ENCODE assay signal across 9 mouse cellular contexts in genomic region chr19:10435908-10436307, GRCm38 (mm10). TPM values are rescaled to one million over a fixed set of nuclear protein-coding genes. Genes with fewer than 3 reads are reported as not detected.
A peak's percentile ranks its signal among the peaks of the same experiment; 100 is the strongest.
DNase-seq lines count a peak whose midpoint lies in the region; ATAC-seq and TF ChIP-seq lines count a peak whose summit lies in the region.
"Had no signal": no experiment of that assay in that cellular context is flagged by ENCODE, and none has a peak within 500 bp of the region (broad histone marks: within the 10 kb centered on the region; RNA-seq: fewer than 3 reads in every experiment).

No protein-coding gene starts in this region.

- peaks cover 2% of the 10 kb centered on the region; the same call in 1 of the 2 replicates for H3K4me1 ChIP-seq in heart, adult 2 months (ENCODE audit: control insufficient read depth, insufficient read depth, low read length)
- peaks cover 45% of the 10 kb centered on the region for H3K4me1 ChIP-seq in heart, embryonic 10.5 days
- peaks cover 15% of the 10 kb centered on the region for H3K4me1 ChIP-seq in forebrain, embryonic 13.5 days
- peaks cover 3% of the 10 kb centered on the region; the same call in 1 of the 2 replicates for H3K4me1 ChIP-seq in hindbrain, embryonic 13.5 days (replicated peaks)
- peaks cover 11% of the 10 kb centered on the region for H3K4me1 ChIP-seq in midbrain, embryonic 13.5 days (replicated peaks)
- H3K4me1 ChIP-seq: limb, embryonic 15.5 days had no signal

- no peak overlapping the region for H3K27ac ChIP-seq in heart, adult 2 months
- H3K27ac ChIP-seq in heart, embryonic 10.5 days = no peak overlapping the region
- H3K27ac ChIP-seq in forebrain, embryonic 13.5 days = no peak overlapping the region
- no peak overlapping the region for H3K27ac ChIP-seq in hindbrain, embryonic 13.5 days
- H3K27ac ChIP-seq in midbrain, embryonic 13.5 days = no peak overlapping the region
- H3K27ac ChIP-seq: limb, embryonic 15.5 days had no signal

- 27% methylated on average over 3 of the region's 3 CpGs for WGBS in heart, adult 2 months
- WGBS in heart, embryonic 10.5 days = 30% methylated on average over 3 of the region's 3 CpGs
- 35% methylated on average over 3 of the region's 3 CpGs for WGBS in forebrain, embryonic 13.5 days
- 44% methylated on average over 3 of the region's 3 CpGs for WGBS in hindbrain, embryonic 13.5 days
- 31% methylated on average over 3 of the region's 3 CpGs for WGBS in midbrain, embryonic 13.5 days

- no peak overlapping the region for H3K4me3 ChIP-seq in heart, adult 2 months
- no peak overlapping the region for H3K4me3 ChIP-seq in heart, embryonic 10.5 days
- no peak overlapping the region for H3K4me3 ChIP-seq in forebrain, embryonic 13.5 days
- H3K4me3 ChIP-seq in hindbrain, embryonic 13.5 days = no peak overlapping the region
- no peak overlapping the region for H3K4me3 ChIP-seq in midbrain, embryonic 13.5 days (replicated peaks)
- H3K4me3 ChIP-seq: limb, embryonic 15.5 days had no signal

- H3K79me2 ChIP-seq in heart, adult 2 months (replicated peaks; ENCODE audit: control insufficient read depth, insufficient read depth, low read length) = no peaks in the 10 kb centered on the region

- DNase-seq in heart, adult 2 months = peak; percentile 61 to 63
- no peak for DNase-seq in heart, embryonic 10.5 days (ENCODE audit: low spot score)
- peak; percentile 55 for DNase-seq in c-Kit-positive CD71-positive TER-119-negative erythroid progenitor cells, embryonic 14.5 days (ENCODE audit: low read depth)
- peak; percentile 59 to 67 for DNase-seq in left cerebral cortex, postnatal 10 days (ENCODE audit: extremely low spot score in 1 of 2, low spot score in 2 of 2)
- peak; percentile 32 to 65 for DNase-seq in spleen, postnatal 10 days (ENCODE audit: low spot score in 2 of 2)

- no peaks in the 10 kb centered on the region for H3K36me3 ChIP-seq in heart, adult 2 months (ENCODE audit: control insufficient read depth, insufficient read depth, low read length)
- H3K36me3 ChIP-seq in heart, embryonic 10.5 days = no peaks in the 10 kb centered on the region
- H3K36me3 ChIP-seq in forebrain, embryonic 13.5 days (ENCODE audit: poor library complexity, severe bottlenecking) = peaks cover 15% of the 10 kb centered on the region
- H3K36me3 ChIP-seq in hindbrain, embryonic 13.5 days = peaks cover 14% of the 10 kb centered on the region
- peaks cover 12% of the 10 kb centered on the region for H3K36me3 ChIP-seq in midbrain, embryonic 13.5 days
- H3K36me3 ChIP-seq: limb, embryonic 15.5 days had no signal

- intact Hi-C loops in heart, adult 2 months (cut with DNase I) = loop anchor here (1.0 to 5.0 kb wide), 2 partner anchors 103 to 179 kb away; no protein-coding TSS in a partner anchor
- intact Hi-C loops in left cerebral cortex, postnatal 10 days (cut with DNase I) = no loop called here

- no peak overlapping the region for H3K4me2 ChIP-seq in forebrain, embryonic 13.5 days
- no peak overlapping the region for H3K4me2 ChIP-seq in hindbrain, embryonic 13.5 days
- H3K4me2 ChIP-seq in midbrain, embryonic 13.5 days (replicated peaks) = no peak overlapping the region
- H3K4me2 ChIP-seq: limb, embryonic 15.5 days had no signal

- TF ChIP-seq CTCF in heart, adult 2 months (IDR thresholded peaks at IDR 0.05) = peak; percentile 90

- TF ChIP-seq EP300 in heart, adult 2 months (IDR thresholded peaks at IDR 0.05; ENCODE audit: insufficient read depth, low read depth, low read length) = 0 out of 2 replicates have a peak, but pooled peaks have one; percentile 28

- H3K9ac ChIP-seq in heart, adult 2 months (ENCODE audit: low read depth, low read length) = no peak overlapping the region
- no peak overlapping the region for H3K9ac ChIP-seq in forebrain, embryonic 13.5 days
- no peak overlapping the region for H3K9ac ChIP-seq in hindbrain, embryonic 13.5 days
- H3K9ac ChIP-seq in midbrain, embryonic 13.5 days (replicated peaks) = no peak overlapping the region
- H3K9ac ChIP-seq: limb, embryonic 15.5 days had no signal

- no peaks in the 10 kb centered on the region for H3K27me3 ChIP-seq in heart, adult 2 months (ENCODE audit: control insufficient read depth, insufficient read depth, low read length)
- H3K27me3 ChIP-seq in heart, embryonic 10.5 days (ENCODE audit: insufficient read depth, poor library complexity, severe bottlenecking) = peaks cover 72% of the 10 kb centered on the region
- H3K27me3 ChIP-seq in forebrain, embryonic 13.5 days = no peaks in the 10 kb centered on the region
- H3K27me3 ChIP-seq in hindbrain, embryonic 13.5 days = peaks cover 17% of the 10 kb centered on the region
- 0 out of 2 replicates have a peak, but pooled peaks cover under 1% of the 10 kb centered on the region for H3K27me3 ChIP-seq in midbrain, embryonic 13.5 days

- no peaks in the 10 kb centered on the region for H3K9me3 ChIP-seq in heart, embryonic 10.5 days
- H3K9me3 ChIP-seq in forebrain, embryonic 13.5 days (replicated peaks) = no peaks in the 10 kb centered on the region
- H3K9me3 ChIP-seq in hindbrain, embryonic 13.5 days = no peaks in the 10 kb centered on the region
- H3K9me3 ChIP-seq in midbrain, embryonic 13.5 days = no peaks in the 10 kb centered on the region
- H3K9me3 ChIP-seq: limb, embryonic 15.5 days had no signal

- peak; percentile 56 for ATAC-seq in forebrain, embryonic 13.5 days
- peak; percentile 45 for ATAC-seq in hindbrain, embryonic 13.5 days (ENCODE audit: low FRiP score)
- peak; percentile 53 for ATAC-seq in midbrain, embryonic 13.5 days

- no peak for TF ChIP-seq POLR2A in heart, adult 2 months (IDR thresholded peaks at IDR 0.05; ENCODE audit: insufficient read depth, low read depth, low read length)

RNA-seq across cellular contexts. Expression of gene Lrrc10b, which starts 21.4 kb away (rescaled TPM):
- total RNA-seq in heart, adult 2 months (2021) = 1 to 10 TPM; 1.7 to 2.3 TPM
- 0.12 and 1.2 TPM in 2 replicates for polyA plus RNA-seq in heart, adult 2 months (2012; rRNA removed)
- polyA plus RNA-seq in heart, embryonic 10.5 days (2016; fragmentation: Nextera tagmentation; extraction: Ambion mirVana) = 0.06 and 0.18 TPM in 2 replicates
- 0.25 and 0.40 TPM in 2 replicates for polyA plus RNA-seq in forebrain, embryonic 13.5 days (2015; fragmentation: Nextera tagmentation; extraction: Ambion mirVana)
- polyA plus RNA-seq in hindbrain, embryonic 13.5 days (2015; fragmentation: Nextera tagmentation; extraction: Ambion mirVana) = 0.53 and 1.1 TPM in 2 replicates
- 10 to 100 TPM in 1 of 2 experiments, 1 to 10 TPM in 1; 8.7 to 13.3 TPM for total RNA-seq in left cerebral cortex, postnatal 10 days (2021)
- polyA plus RNA-seq in midbrain, embryonic 13.5 days (2015; fragmentation: Nextera tagmentation; extraction: Ambion mirVana) = 0.71 and 0.76 TPM in 2 replicates

RNA-seq across cellular contexts. Expression of gene Ppp1r32, which starts 46.8 kb away (rescaled TPM):
- under 1 TPM; 0.16 to 0.29 TPM for total RNA-seq in heart, adult 2 months (2021)
- polyA plus RNA-seq in heart, adult 2 months (2012; rRNA removed) = 0.20 and 1.1 TPM in 2 replicates
- polyA plus RNA-seq in heart, embryonic 10.5 days (2016; fragmentation: Nextera tagmentation; extraction: Ambion mirVana) = not detected in 2 replicates
- polyA plus RNA-seq in forebrain, embryonic 13.5 days (2015; fragmentation: Nextera tagmentation; extraction: Ambion mirVana) = 1.5 and 1.9 TPM in 2 replicates
- polyA plus RNA-seq in hindbrain, embryonic 13.5 days (2015; fragmentation: Nextera tagmentation; extraction: Ambion mirVana) = 1.1 and 3.0 TPM in 2 replicates
- total RNA-seq in left cerebral cortex, postnatal 10 days (2021) = 1 to 10 TPM in 1 of 2 experiments, under 1 TPM in 1; 0.83 to 2.0 TPM
- 1.0 and 1.6 TPM in 2 replicates for polyA plus RNA-seq in midbrain, embryonic 13.5 days (2015; fragmentation: Nextera tagmentation; extraction: Ambion mirVana)

RNA-seq across cellular contexts. Expression of gene Syt7, which starts 47.0 kb away (rescaled TPM):
- 10 to 100 TPM; 35.7 to 38.6 TPM for total RNA-seq in heart, adult 2 months (2021)
- polyA plus RNA-seq in heart, adult 2 months (2012; rRNA removed) = 17.6 and 20.1 TPM in 2 replicates
- polyA plus RNA-seq in heart, embryonic 10.5 days (2016; fragmentation: Nextera tagmentation; extraction: Ambion mirVana) = 0.16 and 0.35 TPM in 2 replicates
- polyA plus RNA-seq in forebrain, embryonic 13.5 days (2015; fragmentation: Nextera tagmentation; extraction: Ambion mirVana) = 4.4 and 5.0 TPM in 2 replicates
- 7.9 and 8.4 TPM in 2 replicates for polyA plus RNA-seq in hindbrain, embryonic 13.5 days (2015; fragmentation: Nextera tagmentation; extraction: Ambion mirVana)
- 100 to 1,000 TPM; 240 to 248 TPM for total RNA-seq in left cerebral cortex, postnatal 10 days (2021)
- 8.2 and 8.8 TPM in 2 replicates for polyA plus RNA-seq in midbrain, embryonic 13.5 days (2015; fragmentation: Nextera tagmentation; extraction: Ambion mirVana)
